Mouse (Mus musculus): Measurements from ENCODE around the gene Rps17. TPM values are rescaled to one million over a fixed set of nuclear protein-coding genes. Genes with fewer than 3 reads are reported as not detected.

The Rps17 gene
- polyA plus RNA-seq, 1 experiment from 2014 or later = 1,270 TPM

GRCm38 (mm10) chr7:81345447-81346170 lies 555 bp upstream of the Rps17 start:
- no peaks in the 10 kb centered on the region for H3K27me3 ChIP-seq
- peak overlapping the region; percentile 73 for H3K9ac ChIP-seq
- H3K4me3 ChIP-seq = peak overlapping the region; percentile 96
- no peak for ATAC-seq (ENCODE audit: low FRiP score, low read depth)
- peak overlapping the region; percentile 48; the same call in 1 of the 2 replicates for H3K27ac ChIP-seq
- H3K4me2 ChIP-seq (replicated peaks) = peak overlapping the region; percentile 63
- H3K9me3 ChIP-seq = no peaks in the 10 kb centered on the region
- H3K4me1 ChIP-seq = peaks cover 22% of the 10 kb centered on the region
- H3K36me3 ChIP-seq = peaks cover 34% of the 10 kb centered on the region
- WGBS = 60% methylated on average over 15 of the region's 15 CpGs

- 11% methylated on average over 10 of the region's 10 CpGs for WGBS
- no peak for ATAC-seq (ENCODE audit: low FRiP score, low read depth)
- H3K4me1 ChIP-seq = peaks cover 22% of the 10 kb centered on the region
- H3K36me3 ChIP-seq = peaks cover 51% of the 10 kb centered on the region
- no peaks in the 10 kb centered on the region for H3K27me3 ChIP-seq
- H3K9ac ChIP-seq = peak overlapping the region; percentile 99
- H3K9me3 ChIP-seq = no peaks in the 10 kb centered on the region
- no peak overlapping the region for H3K27ac ChIP-seq
- peak overlapping the region; percentile 96 for H3K4me3 ChIP-seq
- peak overlapping the region; percentile 97 for H3K4me2 ChIP-seq (replicated peaks)
Measured at GRCm38 (mm10) chr7:81343831-81344230, 1.2 kb downstream of the Rps17 start.

GRCm38 (mm10) chr7:81343316-81343715 lies 1.7 kb downstream of the Rps17 start:
- Histone ChIP-seq H3K4me1 (peaks cover 22% of the 10 kb centered on the region), H3K27ac (peak overlapping the region; percentile 0; the same call in 1 of the 2 replicates), H3K4me2 (replicated peaks) (peak overlapping the region; percentile 97), H3K4me3 (peak overlapping the region; percentile 96), H3K27me3 (no peaks in the 10 kb centered on the region), H3K36me3 (peaks cover 56% of the 10 kb centered on the region), H3K9ac (peak overlapping the region; percentile 99), H3K9me3 (no peaks in the 10 kb centered on the region)
- 34% methylated on average over 8 of the region's 8 CpGs for WGBS
- ATAC-seq (ENCODE audit: low FRiP score, low read depth) = no peak

GRCm38 (mm10) chr7:81342356-81343094 lies 2.5 kb downstream of the Rps17 start:
- 78% methylated on average over 8 of the region's 8 CpGs for WGBS
- H3K9me3 ChIP-seq = no peaks in the 10 kb centered on the region

GRCm38 (mm10) chr7:81341563-81341962 lies 3.5 kb downstream of the Rps17 start:
- Histone ChIP-seq H3K4me1 (peaks cover 22% of the 10 kb centered on the region), H3K27ac (no peak overlapping the region), H3K4me3 (no peak overlapping the region), H3K4me2 (replicated peaks) (no peak overlapping the region), H3K9me3 (no peaks in the 10 kb centered on the region), H3K27me3 (no peaks in the 10 kb centered on the region), H3K9ac (no peak overlapping the region), H3K36me3 (peaks cover 73% of the 10 kb centered on the region)
- ATAC-seq (ENCODE audit: low FRiP score, low read depth) = no peak
- 64% methylated on average over 3 of the region's 3 CpGs for WGBS

More at GRCm38 (mm10) chr7:81342356-81343094, 2.5 kb downstream of the Rps17 start:
- H3K9ac ChIP-seq = peak overlapping the region; percentile 99
- H3K4me3 ChIP-seq = peak overlapping the region; percentile 96
- peak overlapping the region; percentile 97 for H3K4me2 ChIP-seq (replicated peaks)
- H3K27ac ChIP-seq = peak overlapping the region; percentile 0; the same call in 1 of the 2 replicates
- no peaks in the 10 kb centered on the region for H3K27me3 ChIP-seq
- peaks cover 64% of the 10 kb centered on the region for H3K36me3 ChIP-seq
- peaks cover 22% of the 10 kb centered on the region for H3K4me1 ChIP-seq
- ATAC-seq (ENCODE audit: low FRiP score, low read depth) = no peak

- peaks cover 86% of the 10 kb centered on the region for H3K36me3 ChIP-seq
- no peak overlapping the region for H3K9ac ChIP-seq
- H3K4me2 ChIP-seq (replicated peaks) = no peak overlapping the region
- 78% methylated on average over 4 of the region's 4 CpGs for WGBS
- no peak overlapping the region for H3K4me3 ChIP-seq
- no peak for ATAC-seq (ENCODE audit: low FRiP score, low read depth)
- no peak overlapping the region for H3K27ac ChIP-seq
- no peaks in the 10 kb centered on the region for H3K9me3 ChIP-seq
- H3K27me3 ChIP-seq = no peaks in the 10 kb centered on the region
- H3K4me1 ChIP-seq = peaks cover 22% of the 10 kb centered on the region
Measured at GRCm38 (mm10) chr7:81339783-81340182, 5.3 kb downstream of the Rps17 start.

- Histone ChIP-seq H3K36me3 (peaks cover 86% of the 10 kb centered on the region), H3K9ac (no peak overlapping the region), H3K27ac (no peak overlapping the region), H3K4me3 (no peak overlapping the region), H3K27me3 (no peaks in the 10 kb centered on the region), H3K9me3 (no peaks in the 10 kb centered on the region), H3K4me1 (peaks cover 16% of the 10 kb centered on the region), H3K4me2 (replicated peaks) (no peak overlapping the region)
- no peak for ATAC-seq (ENCODE audit: low FRiP score, low read depth)
- WGBS = 63% methylated on average over 3 of the region's 3 CpGs
Measured at GRCm38 (mm10) chr7:81338522-81338873, 6.6 kb downstream of the Rps17 start.

GRCm38 (mm10) chr7:81337785-81338521 lies 7.1 kb downstream of the Rps17 start:
- H3K36me3 ChIP-seq = peaks cover 86% of the 10 kb centered on the region
- H3K27me3 ChIP-seq = no peaks in the 10 kb centered on the region
- ATAC-seq (ENCODE audit: low FRiP score, low read depth) = no peak
- 95% methylated on average over 21 of the region's 21 CpGs for WGBS
- H3K9ac ChIP-seq = no peak overlapping the region
- no peak overlapping the region for H3K4me2 ChIP-seq (replicated peaks)
- no peaks in the 10 kb centered on the region for H3K9me3 ChIP-seq
- no peak overlapping the region for H3K4me3 ChIP-seq
- peaks cover 11% of the 10 kb centered on the region for H3K4me1 ChIP-seq
- no peak overlapping the region for H3K27ac ChIP-seq

- no peaks in the 10 kb centered on the region for H3K9me3 ChIP-seq
- no peak for ATAC-seq (ENCODE audit: low FRiP score, low read depth)
- H3K27me3 ChIP-seq = no peaks in the 10 kb centered on the region
- no peaks in the 10 kb centered on the region for H3K4me1 ChIP-seq
- peaks cover 84% of the 10 kb centered on the region for H3K36me3 ChIP-seq
- H3K4me2 ChIP-seq (replicated peaks) = no peak overlapping the region
- no peak overlapping the region for H3K4me3 ChIP-seq
- H3K9ac ChIP-seq = no peak overlapping the region
- H3K27ac ChIP-seq = peak overlapping the region; percentile 58; the same call in 1 of the 2 replicates
- WGBS = 41% methylated on average over 8 of the region's 8 CpGs
Measured at GRCm38 (mm10) chr7:81336432-81336786, 8.6 kb downstream of the Rps17 start.

- no peak for ATAC-seq (ENCODE audit: low FRiP score, low read depth)
- Histone ChIP-seq H3K4me2 (replicated peaks) (no peak overlapping the region), H3K4me1 (no peaks in the 10 kb centered on the region), H3K27ac (peak overlapping the region; percentile 58; the same call in 1 of the 2 replicates), H3K4me3 (no peak overlapping the region), H3K9ac (no peak overlapping the region), H3K27me3 (no peaks in the 10 kb centered on the region), H3K36me3 (peaks cover 79% of the 10 kb centered on the region), H3K9me3 (no peaks in the 10 kb centered on the region)
- 80% methylated on average over 18 of the region's 18 CpGs for WGBS
Measured at GRCm38 (mm10) chr7:81335705-81336431, 9.2 kb downstream of the Rps17 start.

GRCm38 (mm10) chr7:81331851-81332250 lies 13.2 kb downstream of the Rps17 start:
- no peaks in the 10 kb centered on the region for H3K9me3 ChIP-seq
- no peaks in the 10 kb centered on the region for H3K27me3 ChIP-seq
- no peak overlapping the region for H3K4me3 ChIP-seq
- no peak overlapping the region for H3K9ac ChIP-seq
- H3K4me1 ChIP-seq = no peaks in the 10 kb centered on the region
- WGBS = 80% methylated on average over 7 of the region's 7 CpGs
- no peak overlapping the region for H3K4me2 ChIP-seq (replicated peaks)
- ATAC-seq (ENCODE audit: low FRiP score, low read depth) = no peak
- peaks cover 65% of the 10 kb centered on the region for H3K36me3 ChIP-seq
- no peak overlapping the region for H3K27ac ChIP-seq

Measured in limb, embryonic 13.5 days (tissue).